Comparison of ENCODE assay signal across 15 mouse cellular contexts in genomic region chr13:100098808-100099207, GRCm38 (mm10).
"Had no signal": no experiment of that assay in that cellular context is flagged by ENCODE, and none has a peak within 500 bp of the region (broad histone marks: within the 10 kb centered on the region; RNA-seq: fewer than 3 reads in every experiment).

No protein-coding gene starts in this region.

- H3K4me3 ChIP-seq: left cerebral cortex, adult 2 months; limb, embryonic 13.5 days; liver, embryonic 12.5 days; midbrain, embryonic 13.5 days; neural tube, embryonic 12.5 days had no signal

- H3K27ac ChIP-seq: left cerebral cortex, adult 2 months; limb, embryonic 13.5 days; liver, embryonic 12.5 days; midbrain, embryonic 13.5 days; neural tube, embryonic 12.5 days had no signal

- H3K9ac ChIP-seq: limb, embryonic 13.5 days; liver, embryonic 12.5 days; lung, embryonic 14.5 days; midbrain, embryonic 13.5 days; neural tube, embryonic 12.5 days had no signal

- H3K4me2 ChIP-seq: limb, embryonic 13.5 days; liver, embryonic 12.5 days; lung, embryonic 14.5 days; midbrain, embryonic 13.5 days; neural tube, embryonic 12.5 days had no signal

- H3K9me3 ChIP-seq: limb, embryonic 13.5 days; liver, embryonic 12.5 days; midbrain, embryonic 13.5 days; neural tube, embryonic 12.5 days had no signal

- DNase-seq: kidney, adult 8-10 months; kidney, postnatal 25 days; lung, embryonic 14.5 days; lung, postnatal 10 days; lung, postnatal 4 days; right cerebral cortex, adult 18-20 months; right cerebral cortex, postnatal 4 days; spleen, adult 18-20 months; thymus, postnatal 4 days had no signal

- ATAC-seq: intestine, postnatal 0 days; liver, embryonic 12.5 days; midbrain, embryonic 13.5 days had no signal

- H3K27me3 ChIP-seq: limb, embryonic 13.5 days; liver, embryonic 12.5 days; midbrain, embryonic 13.5 days; neural tube, embryonic 12.5 days had no signal
